Mouse (Mus musculus) heart, postnatal 36 days (tissue): ENCODE results near the gene Lbp. TPM values are rescaled to one million over a fixed set of nuclear protein-coding genes. Genes with fewer than 3 reads are reported as not detected.

Experiments
- DNase-seq, 2 experiments: peaks; one replicate each; pipeline ENCODE4 v3.0.0; 2021 to 2022
- intact Hi-C: fragments of 180-260 bp; cut with DNase I; formaldehyde crosslinking; loops from one replicate; pipeline ENCODE4 v1.15.1; 2025
- total RNA-seq, 2 experiments: library from RNA; stranded (reverse); gene quantifications; 2 replicates each; pipeline ENCODE4 v1.2.3; 2021

Lbp gene
- total RNA-seq, 2 experiments from 2014 or later, result 6.8 to 7.2 TPM

- intact Hi-C loops, result no loop called here
- no peak for DNase-seq
Observed at GRCm38 (mm10) chr2:158302807-158303206, 3.5 kb upstream of the Lbp start.

DNA sequence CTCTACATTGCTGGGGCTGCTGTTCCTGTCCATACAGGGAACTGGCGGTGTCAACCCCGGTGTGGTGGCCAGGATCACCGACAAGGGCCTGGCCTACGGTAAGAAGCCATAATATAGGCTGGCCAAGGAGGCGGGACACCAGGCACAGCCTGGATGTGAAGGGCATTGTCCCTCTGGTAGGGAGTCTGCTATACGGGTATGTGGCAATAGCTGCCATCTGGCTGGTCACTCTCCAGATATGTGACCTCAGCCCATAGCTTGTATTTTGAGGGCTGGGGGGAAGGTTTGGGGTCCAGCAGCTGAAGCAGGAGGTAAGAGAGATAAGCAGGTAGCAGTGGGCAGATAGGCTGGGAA, 380 bp downstream of the Lbp start:
- DNase-seq, result no peak
- intact Hi-C loops, result no loop called here

GRCm38 (mm10) chr2:158308276-158308675, 2.0 kb downstream of the Lbp start:
- DNase-seq, result no peak
- intact Hi-C loops, result no loop called here

- no peak for DNase-seq
- intact Hi-C loops, result no loop called here
Observed at GRCm38 (mm10) chr2:158313089-158313488, 6.8 kb downstream of the Lbp start.

GRCm38 (mm10) chr2:158316371-158316770, 10.1 kb downstream of the Lbp start:
- intact Hi-C loops, result no loop called here
- DNase-seq, result no peak

DNA sequence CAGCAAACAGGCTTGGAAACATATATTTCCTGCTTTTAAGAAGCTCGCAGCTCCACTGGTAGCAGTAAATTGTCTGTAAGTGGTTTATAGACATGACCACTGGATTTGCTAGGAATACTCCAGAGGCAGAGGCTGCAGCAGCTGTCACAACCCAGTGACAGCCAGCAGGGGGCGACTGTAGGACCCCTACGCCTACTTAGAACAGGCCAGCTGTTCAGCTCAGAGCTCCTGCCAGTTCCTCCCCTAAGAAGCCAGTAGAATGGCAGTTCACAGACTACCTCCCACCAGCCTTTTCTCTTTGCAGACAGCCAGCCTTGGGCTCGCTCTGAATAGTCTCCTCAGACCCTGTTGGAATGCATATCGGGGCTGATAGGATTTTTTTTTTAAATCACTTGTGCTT, 10.7 kb downstream of the Lbp start:
- peak; percentile 44 to 59 for DNase-seq
- intact Hi-C loops, result no loop called here

- intact Hi-C loops, result no loop called here
Observed at GRCm38 (mm10) chr2:158321596-158321995, 15.3 kb downstream of the Lbp start.

GRCm38 (mm10) chr2:158322845-158323244, 16.6 kb downstream of the Lbp start:
- intact Hi-C loops, result no loop called here
- DNase-seq, result no peak

More at GRCm38 (mm10) chr2:158321596-158321995, 15.3 kb downstream of the Lbp start:
- DNase-seq, result no peak

DNA sequence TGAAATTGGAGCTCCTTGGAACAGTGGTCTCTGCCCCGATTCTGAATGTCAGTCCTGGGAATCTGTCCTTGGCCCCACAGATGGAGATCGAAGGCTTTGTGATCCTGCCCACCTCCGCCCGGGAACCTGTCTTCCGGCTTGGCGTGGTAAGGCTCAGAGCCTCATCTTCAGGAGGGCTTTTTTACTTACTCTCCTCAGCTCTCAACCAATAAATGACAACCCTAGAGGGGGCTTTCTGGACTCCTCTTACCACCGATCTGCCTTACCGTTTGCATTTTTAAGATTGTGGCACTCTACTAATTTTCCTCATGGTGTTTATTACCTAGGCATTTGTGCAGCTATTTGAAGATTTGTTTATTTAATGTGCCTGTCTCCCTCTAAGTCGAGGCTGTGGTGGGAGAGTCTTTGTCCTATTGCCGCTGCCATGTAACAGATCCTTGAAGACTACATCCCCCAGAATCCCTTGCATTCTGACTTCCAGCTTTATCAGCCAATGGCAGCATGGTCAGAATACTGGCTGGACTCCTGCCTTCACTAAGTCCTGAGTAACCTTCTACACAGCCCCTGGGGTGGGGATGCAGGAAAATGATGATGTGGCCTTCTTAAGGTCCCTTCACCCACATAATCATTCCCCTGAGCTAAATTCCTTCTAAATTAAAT, 18.4 kb downstream of the Lbp start:
- intact Hi-C loops, result no loop called here
- no peak for DNase-seq

DNA sequence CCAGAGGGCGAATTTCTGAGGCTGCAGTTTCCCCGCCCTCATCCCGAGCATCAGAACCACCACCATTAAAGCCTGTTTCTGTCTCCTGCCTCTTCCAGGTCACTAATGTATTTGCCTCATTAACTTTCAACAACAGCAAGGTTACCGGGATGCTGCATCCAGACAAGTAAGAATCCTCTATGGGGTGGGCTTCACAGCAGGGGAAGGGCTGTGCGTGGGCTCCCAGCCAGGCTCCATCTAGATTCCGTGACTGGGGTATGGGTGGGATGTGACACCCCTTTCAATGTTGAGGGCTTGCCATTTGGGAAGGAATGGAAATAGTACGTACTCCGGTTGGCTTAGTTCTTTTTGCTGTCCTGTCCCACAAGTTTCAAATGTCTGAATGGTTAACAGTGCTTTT, 19.3 kb downstream of the Lbp start:
- no peak for DNase-seq
- intact Hi-C loops, result no loop called here

DNA sequence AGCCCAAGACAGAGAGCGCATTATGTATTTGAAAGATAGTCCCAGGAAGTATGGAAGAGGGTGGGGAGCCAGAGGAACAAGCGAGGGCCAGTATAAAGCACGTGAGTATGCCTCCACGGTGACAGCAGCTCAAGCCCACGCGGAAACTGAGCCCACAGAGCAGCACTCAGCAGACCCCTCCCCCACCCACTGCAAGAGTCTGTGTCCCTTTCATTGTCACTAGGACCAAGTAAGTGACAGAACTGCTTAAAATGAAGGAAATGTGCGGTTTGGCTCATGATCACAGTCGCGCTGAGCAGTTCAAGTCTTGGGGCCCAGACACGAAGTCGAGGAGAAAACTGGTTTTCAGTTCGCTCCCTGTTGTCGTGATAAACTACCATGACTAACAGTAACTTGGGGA, 28.1 kb downstream of the Lbp start:
- intact Hi-C loops, result no loop called here
- no peak for DNase-seq

GRCm38 (mm10) chr2:158337698-158338097, 31.4 kb downstream of the Lbp start:
- DNase-seq, result no peak
- intact Hi-C loops, result no loop called here

DNA sequence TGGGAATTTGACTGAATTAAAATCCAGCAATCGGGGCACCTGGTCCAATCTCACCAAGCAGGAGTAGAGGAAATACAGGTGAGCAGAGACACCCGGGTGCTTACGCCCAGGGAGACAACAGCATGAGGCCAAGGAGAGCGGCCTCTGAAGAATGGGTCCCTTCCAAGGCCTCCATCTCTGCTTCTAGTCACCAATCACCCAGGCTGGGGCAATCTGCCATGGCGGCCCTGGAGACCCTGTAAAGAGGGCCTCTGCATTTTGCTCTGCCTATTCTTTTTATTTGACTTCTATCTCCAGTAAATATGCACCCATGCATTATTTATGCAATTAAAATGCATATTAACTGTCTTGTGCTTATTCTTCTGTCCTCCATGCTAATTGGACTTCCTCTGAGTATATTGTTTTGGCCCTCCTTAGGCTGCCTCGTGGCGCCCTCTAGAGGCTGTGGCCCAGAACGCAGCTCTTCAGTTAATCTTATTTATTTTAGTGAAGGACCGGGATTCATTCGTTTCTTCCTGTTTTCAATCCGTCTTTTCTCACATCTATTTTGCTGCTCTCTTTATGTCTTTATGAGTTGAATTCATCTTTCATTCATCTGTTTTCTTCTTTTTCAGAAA, 33.8 kb downstream of the Lbp start:
- DNase-seq, result peak; percentile 31 to 66
- intact Hi-C loops, result loop anchor here (1.0 to 10.0 kb wide), 4 partner anchors 58 to 735 kb away; no protein-coding TSS in a partner anchor

DNA sequence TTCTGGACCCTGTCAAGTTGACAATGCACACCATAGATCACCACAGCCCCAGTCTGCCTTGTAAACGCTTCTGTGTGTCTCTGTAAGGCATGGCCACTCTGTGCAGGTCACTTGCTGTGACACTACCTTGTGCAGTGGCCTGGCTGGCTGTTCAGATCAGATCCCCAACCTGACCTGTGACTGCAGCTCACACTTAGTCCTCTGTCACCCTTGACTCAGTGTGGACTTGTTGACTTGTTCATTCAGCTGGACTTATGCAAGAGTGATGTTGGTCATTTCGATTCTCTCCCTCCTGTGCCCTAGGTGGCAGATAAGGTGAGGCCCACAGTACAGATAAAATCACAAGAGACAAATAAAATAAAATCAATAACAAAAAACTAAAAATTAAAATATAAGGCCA, 35.0 kb downstream of the Lbp start:
- intact Hi-C loops, result loop anchor here (5.0 to 10.0 kb wide), 3 partner anchors 59 to 737 kb away; no protein-coding TSS in a partner anchor
- DNase-seq, result no peak

DNA sequence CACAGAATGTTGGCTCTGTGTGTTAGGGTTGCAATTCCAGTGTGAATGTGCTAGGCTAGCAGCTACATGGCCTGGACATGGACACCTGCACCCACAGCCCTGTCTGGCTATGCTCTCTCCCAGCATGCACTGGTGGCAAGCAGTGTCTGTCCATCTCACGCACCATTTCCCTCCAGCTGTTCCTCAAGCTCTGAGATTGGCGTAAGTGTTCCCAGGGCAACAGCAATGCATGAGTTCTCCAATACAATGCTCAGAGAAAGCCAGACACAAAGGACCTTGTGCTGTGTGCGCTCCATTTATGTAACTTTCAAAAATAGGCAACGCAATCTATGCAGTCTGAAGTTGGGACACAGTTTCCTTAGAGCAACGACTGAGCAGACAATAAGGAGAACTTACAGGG, 37.2 kb downstream of the Lbp start:
- intact Hi-C loops, result loop anchor here (5.0 to 10.0 kb wide), 3 partner anchors 61 to 739 kb away; no protein-coding TSS in a partner anchor
- no peak for DNase-seq

- no peak for DNase-seq
- intact Hi-C loops, result loop anchor here (10.0 kb wide), 2 partner anchors 302 to 742 kb away; no protein-coding TSS in a partner anchor
Observed at GRCm38 (mm10) chr2:158346467-158346866, 40.2 kb downstream of the Lbp start.

GRCm38 (mm10) chr2:158347868-158348267, 41.6 kb downstream of the Lbp start:
- intact Hi-C loops, result loop anchor here (2.0 to 10.0 kb wide), 3 partner anchors 141 to 743 kb away; no protein-coding TSS in a partner anchor
- DNase-seq, result peak; percentile 63 to 77

GRCm38 (mm10) chr2:158352801-158353520, 46.7 kb downstream of the Lbp start:
- intact Hi-C loops, result no loop called here
- no peak for DNase-seq

- DNase-seq, result no peak
- intact Hi-C loops, result no loop called here
Observed at GRCm38 (mm10) chr2:158354348-158355114, 48.2 kb downstream of the Lbp start.

- DNase-seq, result no peak
- intact Hi-C loops, result no loop called here
Observed at GRCm38 (mm10) chr2:158355238-158355637, 48.9 kb downstream of the Lbp start.

DNA sequence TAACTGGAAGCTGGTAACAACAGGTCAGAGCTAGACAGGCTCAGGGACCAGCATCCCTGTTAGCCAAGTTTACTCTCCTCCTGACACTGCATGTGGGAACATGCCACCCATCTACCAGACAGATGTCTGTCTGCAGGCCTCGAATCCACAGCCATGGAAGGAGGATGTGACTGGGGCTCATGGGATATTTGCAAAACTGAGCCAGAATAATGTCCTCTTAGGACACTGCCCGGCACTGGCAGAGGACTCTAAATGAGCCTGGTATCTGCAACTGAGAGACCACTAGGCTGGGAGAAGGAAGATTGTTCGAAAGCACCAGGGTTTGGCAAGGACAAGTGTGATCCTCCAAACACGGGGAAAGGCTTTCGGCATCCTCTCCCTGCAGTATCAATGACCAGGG, 49.8 kb downstream of the Lbp start:
- intact Hi-C loops, result no loop called here
- DNase-seq, result no peak
